Mouse (Mus musculus): ENCODE data around the gene Sfr1. TPM values are rescaled to one million over a fixed set of nuclear protein-coding genes. Genes with fewer than 3 reads are reported as not detected.
A peak's percentile ranks its signal among the peaks of the same experiment; 100 is the strongest.

The Sfr1 gene
- polyA plus RNA-seq, 1 experiment from 2014 or later: 228 TPM

DNA sequence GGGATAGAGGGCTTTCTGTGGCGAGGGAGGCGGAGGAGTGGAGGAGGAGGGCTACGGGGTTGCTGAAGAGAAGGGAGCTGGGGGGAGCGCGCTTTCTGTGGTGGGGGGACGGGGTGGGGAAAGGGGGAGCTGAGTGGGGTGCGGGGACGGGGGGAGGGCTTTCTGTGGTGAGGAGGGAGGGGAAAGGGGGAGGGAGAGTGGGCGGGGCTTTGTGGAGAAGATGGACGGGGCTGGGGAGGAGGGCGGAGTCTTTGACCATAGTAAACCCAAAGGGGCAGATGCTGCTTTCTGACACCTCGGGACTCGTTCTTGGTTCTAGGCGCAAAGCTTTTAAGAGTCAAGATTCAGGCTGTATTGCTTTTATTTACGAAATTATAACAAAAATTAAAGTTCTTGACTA lies 449 bp downstream of the Sfr1 start:
- Histone ChIP-seq H3K27ac (ENCODE audit: low read length) (peak overlapping the region; percentile 90), H3K36me3 (ENCODE audit: insufficient read depth, low read length) (peaks cover 33% of the 10 kb centered on the region), H3K4me2 (replicated peaks; ENCODE audit: low read depth, low read length) (peak overlapping the region; percentile 62), H3K9me3 (ENCODE audit: low read length) (no peaks in the 10 kb centered on the region), H3K27me3 (ENCODE audit: insufficient read depth, low read length) (no peaks in the 10 kb centered on the region), H3K9ac (replicated peaks; ENCODE audit: low read length) (peak overlapping the region; percentile 87), H3K4me3 (ENCODE audit: low read length) (peak overlapping the region; percentile 63), H3K4me1 (ENCODE audit: insufficient read depth, low read length) (peaks cover 12% of the 10 kb centered on the region)
- under 1% methylated on average over 12 of the region's 15 CpGs for WGBS
- ATAC-seq (ENCODE audit: low FRiP score, low TSS enrichment): no peak; the same call in 1 of the 2 replicates

- no peak for ATAC-seq (ENCODE audit: low FRiP score, low TSS enrichment)
- Histone ChIP-seq H3K4me2 (replicated peaks; ENCODE audit: low read depth, low read length) (no peak overlapping the region), H3K36me3 (ENCODE audit: insufficient read depth, low read length) (no peaks in the 10 kb centered on the region), H3K27me3 (ENCODE audit: insufficient read depth, low read length) (no peaks in the 10 kb centered on the region), H3K9me3 (ENCODE audit: low read length) (no peaks in the 10 kb centered on the region), H3K4me3 (ENCODE audit: low read length) (no peak overlapping the region), H3K27ac (ENCODE audit: low read length) (no peak overlapping the region), H3K4me1 (ENCODE audit: insufficient read depth, low read length) (no peaks in the 10 kb centered on the region), H3K9ac (replicated peaks; ENCODE audit: low read length) (no peak overlapping the region)
- 98% methylated on average over 2 of the region's 2 CpGs for WGBS
Measured at GRCm38 (mm10) chr19:47747072-47747471, 15.6 kb downstream of the Sfr1 start.

GRCm38 (mm10) chr19:47748950-47749349 lies 17.5 kb downstream of the Sfr1 start:
- no peaks in the 10 kb centered on the region for H3K9me3 ChIP-seq (ENCODE audit: low read length)

GRCm38 (mm10) chr19:47750391-47750790 lies 18.9 kb downstream of the Sfr1 start:
- Histone ChIP-seq H3K4me3 (ENCODE audit: low read length) (no peak overlapping the region), H3K27me3 (ENCODE audit: insufficient read depth, low read length) (no peaks in the 10 kb centered on the region), H3K4me1 (ENCODE audit: insufficient read depth, low read length) (no peaks in the 10 kb centered on the region), H3K9ac (replicated peaks; ENCODE audit: low read length) (no peak overlapping the region), H3K27ac (ENCODE audit: low read length) (no peak overlapping the region), H3K36me3 (ENCODE audit: insufficient read depth, low read length) (no peaks in the 10 kb centered on the region), H3K9me3 (ENCODE audit: low read length) (no peaks in the 10 kb centered on the region), H3K4me2 (replicated peaks; ENCODE audit: low read depth, low read length) (no peak overlapping the region)
- 47% methylated on average over 5 of the region's 5 CpGs for WGBS
- ATAC-seq (ENCODE audit: low FRiP score, low TSS enrichment): no peak

More at GRCm38 (mm10) chr19:47748950-47749349, 17.5 kb downstream of the Sfr1 start:
- no peak overlapping the region for H3K27ac ChIP-seq (ENCODE audit: low read length)
- H3K4me1 ChIP-seq (ENCODE audit: insufficient read depth, low read length): no peaks in the 10 kb centered on the region
- no peaks in the 10 kb centered on the region for H3K36me3 ChIP-seq (ENCODE audit: insufficient read depth, low read length)
- no peak overlapping the region for H3K4me2 ChIP-seq (replicated peaks; ENCODE audit: low read depth, low read length)
- WGBS: 82% methylated on average over 2 of the region's 2 CpGs
- ATAC-seq (ENCODE audit: low FRiP score, low TSS enrichment): no peak
- no peaks in the 10 kb centered on the region for H3K27me3 ChIP-seq (ENCODE audit: insufficient read depth, low read length)
- H3K9ac ChIP-seq (replicated peaks; ENCODE audit: low read length): no peak overlapping the region
- H3K4me3 ChIP-seq (ENCODE audit: low read length): no peak overlapping the region

GRCm38 (mm10) chr19:47752456-47752855 lies 21.0 kb downstream of the Sfr1 start:
- H3K27ac ChIP-seq (ENCODE audit: low read length): no peak overlapping the region
- no peak overlapping the region for H3K4me3 ChIP-seq (ENCODE audit: low read length)
- ATAC-seq (ENCODE audit: low FRiP score, low TSS enrichment): no peak
- WGBS: 86% methylated on average over 9 of the region's 9 CpGs
- no peak overlapping the region for H3K4me2 ChIP-seq (replicated peaks; ENCODE audit: low read depth, low read length)
- no peak overlapping the region for H3K9ac ChIP-seq (replicated peaks; ENCODE audit: low read length)
- no peaks in the 10 kb centered on the region for H3K27me3 ChIP-seq (ENCODE audit: insufficient read depth, low read length)
- H3K9me3 ChIP-seq (ENCODE audit: low read length): no peaks in the 10 kb centered on the region
- no peaks in the 10 kb centered on the region for H3K4me1 ChIP-seq (ENCODE audit: insufficient read depth, low read length)
- no peaks in the 10 kb centered on the region for H3K36me3 ChIP-seq (ENCODE audit: insufficient read depth, low read length)

- no peaks in the 10 kb centered on the region for H3K36me3 ChIP-seq (ENCODE audit: insufficient read depth, low read length)
- H3K4me3 ChIP-seq (ENCODE audit: low read length): no peak overlapping the region
- H3K4me1 ChIP-seq (ENCODE audit: insufficient read depth, low read length): no peaks in the 10 kb centered on the region
- no peak overlapping the region for H3K9ac ChIP-seq (replicated peaks; ENCODE audit: low read length)
- no peak overlapping the region for H3K27ac ChIP-seq (ENCODE audit: low read length)
- WGBS: 89% methylated on average over 4 of the region's 4 CpGs
- no peaks in the 10 kb centered on the region for H3K27me3 ChIP-seq (ENCODE audit: insufficient read depth, low read length)
- H3K9me3 ChIP-seq (ENCODE audit: low read length): no peaks in the 10 kb centered on the region
- no peak overlapping the region for H3K4me2 ChIP-seq (replicated peaks; ENCODE audit: low read depth, low read length)
- ATAC-seq (ENCODE audit: low FRiP score, low TSS enrichment): no peak
Measured at GRCm38 (mm10) chr19:47753921-47754320, 22.4 kb downstream of the Sfr1 start.

DNA sequence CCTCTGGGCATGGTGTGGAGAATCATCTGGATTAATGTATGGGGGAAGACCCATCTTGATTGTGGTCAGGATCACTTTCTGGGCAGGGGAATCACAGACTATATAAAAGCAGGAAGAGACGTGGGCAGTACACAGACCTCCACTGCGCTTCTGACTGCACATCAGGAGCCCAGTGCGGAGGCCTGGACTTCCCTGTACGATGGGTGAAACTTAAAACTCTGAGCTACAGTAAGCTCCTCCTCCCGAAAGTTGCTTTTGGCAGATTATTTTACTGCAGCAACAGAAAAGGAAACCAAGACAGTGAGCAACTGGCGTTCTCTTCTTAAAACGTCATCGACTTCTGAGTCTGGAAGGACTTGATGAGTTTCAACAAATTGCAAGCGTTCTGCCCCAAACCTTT lies 23.4 kb downstream of the Sfr1 start:
- ATAC-seq (ENCODE audit: low FRiP score, low TSS enrichment): no peak
- Histone ChIP-seq H3K4me2 (replicated peaks; ENCODE audit: low read depth, low read length) (no peak overlapping the region), H3K36me3 (ENCODE audit: insufficient read depth, low read length) (no peaks in the 10 kb centered on the region), H3K27me3 (ENCODE audit: insufficient read depth, low read length) (no peaks in the 10 kb centered on the region), H3K9me3 (ENCODE audit: low read length) (no peaks in the 10 kb centered on the region), H3K9ac (replicated peaks; ENCODE audit: low read length) (no peak overlapping the region), H3K4me3 (ENCODE audit: low read length) (no peak overlapping the region), H3K27ac (ENCODE audit: low read length) (no peak overlapping the region), H3K4me1 (ENCODE audit: insufficient read depth, low read length) (no peaks in the 10 kb centered on the region)
- WGBS: 62% methylated on average over 9 of the region's 9 CpGs

GRCm38 (mm10) chr19:47755625-47756024 lies 24.1 kb downstream of the Sfr1 start:
- Histone ChIP-seq H3K4me1 (ENCODE audit: insufficient read depth, low read length) (no peaks in the 10 kb centered on the region), H3K27me3 (ENCODE audit: insufficient read depth, low read length) (no peaks in the 10 kb centered on the region), H3K4me2 (replicated peaks; ENCODE audit: low read depth, low read length) (no peak overlapping the region), H3K9ac (replicated peaks; ENCODE audit: low read length) (no peak overlapping the region), H3K27ac (ENCODE audit: low read length) (no peak overlapping the region), H3K36me3 (ENCODE audit: insufficient read depth, low read length) (no peaks in the 10 kb centered on the region), H3K4me3 (ENCODE audit: low read length) (no peak overlapping the region), H3K9me3 (ENCODE audit: low read length) (no peaks in the 10 kb centered on the region)
- WGBS: 78% methylated on average over 19 of the region's 19 CpGs
- no peak for ATAC-seq (ENCODE audit: low FRiP score, low TSS enrichment)

GRCm38 (mm10) chr19:47777847-47778246 lies 46.4 kb downstream of the Sfr1 start:
- no peak for ATAC-seq (ENCODE audit: low FRiP score, low TSS enrichment)
- no peaks in the 10 kb centered on the region for H3K9me3 ChIP-seq (ENCODE audit: low read length)
- WGBS: 89% methylated on average over 6 of the region's 6 CpGs
- H3K9ac ChIP-seq (replicated peaks; ENCODE audit: low read length): no peak overlapping the region
- H3K36me3 ChIP-seq (ENCODE audit: insufficient read depth, low read length): no peaks in the 10 kb centered on the region
- no peak overlapping the region for H3K4me3 ChIP-seq (ENCODE audit: low read length)
- no peak overlapping the region for H3K4me2 ChIP-seq (replicated peaks; ENCODE audit: low read depth, low read length)
- no peak overlapping the region for H3K27ac ChIP-seq (ENCODE audit: low read length)
- no peaks in the 10 kb centered on the region for H3K4me1 ChIP-seq (ENCODE audit: insufficient read depth, low read length)
- no peaks in the 10 kb centered on the region for H3K27me3 ChIP-seq (ENCODE audit: insufficient read depth, low read length)

- no peak overlapping the region for H3K9ac ChIP-seq (replicated peaks; ENCODE audit: low read length)
- 91% methylated on average over 7 of the region's 7 CpGs for WGBS
- H3K36me3 ChIP-seq (ENCODE audit: insufficient read depth, low read length): no peaks in the 10 kb centered on the region
- no peaks in the 10 kb centered on the region for H3K4me1 ChIP-seq (ENCODE audit: insufficient read depth, low read length)
- H3K9me3 ChIP-seq (ENCODE audit: low read length): no peaks in the 10 kb centered on the region
- ATAC-seq (ENCODE audit: low FRiP score, low TSS enrichment): no peak
- H3K27me3 ChIP-seq (ENCODE audit: insufficient read depth, low read length): no peaks in the 10 kb centered on the region
- no peak overlapping the region for H3K4me3 ChIP-seq (ENCODE audit: low read length)
- H3K4me2 ChIP-seq (replicated peaks; ENCODE audit: low read depth, low read length): no peak overlapping the region
- H3K27ac ChIP-seq (ENCODE audit: low read length): no peak overlapping the region
Measured at GRCm38 (mm10) chr19:47780145-47780544, 48.7 kb downstream of the Sfr1 start.

Data from kidney, embryonic 16.5 days (tissue).